Mouse (Mus musculus) embryo, embryonic 9.5 days (tissue): ENCODE measurements around the gene Iqcn.

Experiments used
- DNase-seq: peaks from one replicate; pipeline ENCODE4 v3.0.0-alpha.2; 2017; ENCODE audit errors: extremely low spot score

The Iqcn gene

GRCm38 (mm10) chr8:70703287-70703686, at the start of gene Iqcn:
TSS of gene Iqcn (plus strand) at chr8:70703457.
- no peak for DNase-seq

- DNase-seq = no peak
Observed at GRCm38 (mm10) chr8:70654121-70654520, 49.1 kb upstream of the Iqcn start.

- DNase-seq = no peak
Observed at GRCm38 (mm10) chr8:70655469-70655868, 47.8 kb upstream of the Iqcn start.

- DNase-seq = peak; percentile 27
Observed at GRCm38 (mm10) chr8:70656193-70656790, 47.0 kb upstream of the Iqcn start.

GRCm38 (mm10) chr8:70657214-70657613, 46.0 kb upstream of the Iqcn start:
- DNase-seq = no peak

GRCm38 (mm10) chr8:70657739-70658138, 45.5 kb upstream of the Iqcn start:
- DNase-seq = no peak

GRCm38 (mm10) chr8:70658897-70659603, 44.2 kb upstream of the Iqcn start:
- DNase-seq = no peak

GRCm38 (mm10) chr8:70659604-70660272, 43.5 kb upstream of the Iqcn start:
- DNase-seq = peak; percentile 99

- DNase-seq = peak; percentile 67
Observed at GRCm38 (mm10) chr8:70660273-70660725, 43.0 kb upstream of the Iqcn start, which contains the start of gene Pgpep1. TSS of gene Pgpep1 (minus strand) at chr8:70660388.

GRCm38 (mm10) chr8:70663691-70664090, 39.6 kb upstream of the Iqcn start:
- no peak for DNase-seq

- no peak for DNase-seq
Observed at GRCm38 (mm10) chr8:70664631-70665030, 38.6 kb upstream of the Iqcn start.

- no peak for DNase-seq
Observed at GRCm38 (mm10) chr8:70665599-70665998, 37.7 kb upstream of the Iqcn start.

GRCm38 (mm10) chr8:70667071-70667470, 36.2 kb upstream of the Iqcn start:
- no peak for DNase-seq

GRCm38 (mm10) chr8:70671615-70672324, 31.5 kb upstream of the Iqcn start:
- no peak for DNase-seq

GRCm38 (mm10) chr8:70672325-70673078, 30.8 kb upstream of the Iqcn start:
- DNase-seq = no peak

GRCm38 (mm10) chr8:70673079-70673856, 30.0 kb upstream of the Iqcn start, which contains the start of gene Lsm4:
TSS of gene Lsm4 (plus strand) at chr8:70673248.
- peak; percentile 99 for DNase-seq

GRCm38 (mm10) chr8:70674109-70674508, 29.1 kb upstream of the Iqcn start:
- DNase-seq = no peak

GRCm38 (mm10) chr8:70674716-70675115, 28.5 kb upstream of the Iqcn start:
- DNase-seq = no peak

GRCm38 (mm10) chr8:70675336-70675735, 27.9 kb upstream of the Iqcn start:
- no peak for DNase-seq

- DNase-seq = no peak
Observed at GRCm38 (mm10) chr8:70677451-70678080, 25.7 kb upstream of the Iqcn start.
